Mouse (Mus musculus) small intestine, adult 2 months (tissue): ENCODE results near the gene Gm28372.

Experiments
- CTCF ChIP-seq: fragments of 200-500 bp; IDR thresholded peaks from 2 replicates; pipeline ENCODE4 v1.5.1; 2012; ENCODE audit warnings: low read depth, mild to moderate bottlenecking, control low read depth, inconsistent platforms, low read length, moderate library complexity, mixed read lengths; ENCODE audit not compliant: insufficient replicate concordance, insufficient read length; ENCODE audit errors: extremely low read depth
- POLR2A ChIP-seq: fragments of 200-500 bp; IDR thresholded peaks from 2 replicates; pipeline ENCODE4 v1.6.1; 2012; ENCODE audit warnings: low read depth, mild to moderate bottlenecking, control low read depth, inconsistent platforms, low read length, moderate library complexity

- TF ChIP-seq POLR2A (no peak), CTCF (no peak)
Observed at GRCm38 (mm10) chr2:130448449-130448848, 43.4 kb downstream of the Gm28372 start.
